Mouse (Mus musculus) skeletal muscle tissue, adult 2 months (tissue): ENCODE measurements around the gene Ugt1a9.

ENCODE experiments used
- DNase-seq: peaks from one replicate; pipeline ENCODE4 v3.0.0-alpha.2; 2012; ENCODE audit warnings: low read depth, low spot score

The Ugt1a9 gene

GRCm38 (mm10) chr1:88235046-88235893 lies 164.7 kb downstream of the Ugt1a9 start:
- DNase-seq = no peak

GRCm38 (mm10) chr1:88235894-88236415 lies 165.4 kb downstream of the Ugt1a9 start:
- no peak for DNase-seq

- no peak for DNase-seq
Measured at GRCm38 (mm10) chr1:88237311-88237710, 166.7 kb downstream of the Ugt1a9 start.

GRCm38 (mm10) chr1:88238771-88239170 lies 168.2 kb downstream of the Ugt1a9 start:
- no peak for DNase-seq

GRCm38 (mm10) chr1:88240072-88240471 lies 169.5 kb downstream of the Ugt1a9 start:
- no peak for DNase-seq

GRCm38 (mm10) chr1:88240579-88240978 lies 170.0 kb downstream of the Ugt1a9 start:
- no peak for DNase-seq

GRCm38 (mm10) chr1:88243861-88244260 lies 173.3 kb downstream of the Ugt1a9 start:
- DNase-seq = no peak

GRCm38 (mm10) chr1:88245881-88246280 lies 175.3 kb downstream of the Ugt1a9 start:
- DNase-seq = no peak

- DNase-seq = no peak
Measured at GRCm38 (mm10) chr1:88246386-88246785, 175.8 kb downstream of the Ugt1a9 start.

GRCm38 (mm10) chr1:88247660-88248059 lies 177.1 kb downstream of the Ugt1a9 start:
- no peak for DNase-seq

- no peak for DNase-seq
Measured at GRCm38 (mm10) chr1:88248658-88249057, 178.1 kb downstream of the Ugt1a9 start.

- no peak for DNase-seq
Measured at GRCm38 (mm10) chr1:88249596-88249995, 179.0 kb downstream of the Ugt1a9 start.

- DNase-seq = no peak
Measured at GRCm38 (mm10) chr1:88250023-88250422, 179.4 kb downstream of the Ugt1a9 start.

- no peak for DNase-seq
Measured at GRCm38 (mm10) chr1:88253106-88253505, 182.5 kb downstream of the Ugt1a9 start.

- no peak for DNase-seq
Measured at GRCm38 (mm10) chr1:88253540-88253939, 182.9 kb downstream of the Ugt1a9 start.

GRCm38 (mm10) chr1:88254793-88255465 lies 184.3 kb downstream of the Ugt1a9 start:
- DNase-seq = no peak

GRCm38 (mm10) chr1:88255466-88255857 lies 184.9 kb downstream of the Ugt1a9 start:
- DNase-seq = no peak

- DNase-seq = no peak
Measured at GRCm38 (mm10) chr1:88255989-88256754, 185.6 kb downstream of the Ugt1a9 start.

- DNase-seq = no peak
Measured at GRCm38 (mm10) chr1:88256886-88257663, 186.5 kb downstream of the Ugt1a9 start.

GRCm38 (mm10) chr1:88257681-88258080 lies 187.1 kb downstream of the Ugt1a9 start:
- no peak for DNase-seq

- no peak for DNase-seq
Measured at GRCm38 (mm10) chr1:88258361-88258760, 187.8 kb downstream of the Ugt1a9 start.
